Mouse (Mus musculus) bone marrow macrophage, adult 2 months (primary cell): ENCODE data around the gene Lime1.

Experiments
- CTCF ChIP-seq: IDR thresholded peaks from 2 replicates; pipeline ENCODE4 v1.5.1; 2012; ENCODE audit warnings: low read depth, mild to moderate bottlenecking, low read length, moderate library complexity
- POLR2A ChIP-seq: IDR thresholded peaks from 2 replicates; pipeline ENCODE4 v1.6.1; 2012; ENCODE audit warnings: mild to moderate bottlenecking, low read depth, low read length, borderline replicate concordance

DNA sequence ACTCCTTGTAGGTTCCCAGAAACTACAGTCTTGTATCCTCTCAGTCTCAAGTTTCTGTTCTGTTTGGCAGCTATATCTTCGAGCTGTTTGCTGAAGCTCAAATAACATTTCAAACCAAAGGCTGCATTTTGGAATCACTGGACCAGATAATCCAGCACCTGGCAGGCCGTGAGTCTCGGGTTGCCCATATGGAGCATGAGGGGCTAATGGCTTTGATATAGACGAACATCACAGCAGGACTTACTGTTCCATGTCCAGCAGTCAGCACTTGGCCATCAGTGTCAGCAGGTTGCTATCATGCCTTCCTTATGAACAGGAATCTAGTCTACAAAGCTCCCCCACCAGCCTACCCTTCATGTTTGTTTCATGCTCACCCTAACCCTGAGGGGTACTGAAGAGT, 39.5 kb upstream of the Lime1 start:
- TF ChIP-seq POLR2A (no peak), CTCF (no peak)
